Mouse (Mus musculus) lung, adult 2 months (tissue): ENCODE results near the gene F5.

Source experiments
- CTCF ChIP-seq: fragments of 200-500 bp; IDR thresholded peaks from 2 replicates; pipeline ENCODE4 v1.5.1; 2011; ENCODE audit warnings: mild to moderate bottlenecking, low read length, control low read depth; ENCODE audit not compliant: insufficient read depth
- POLR2A ChIP-seq: fragments of 200-500 bp; IDR thresholded peaks from 2 replicates; pipeline ENCODE4 v1.6.1; 2011; ENCODE audit warnings: low read depth, mild to moderate bottlenecking, control low read depth, low read length, borderline replicate concordance; ENCODE audit errors: extremely low read depth

DNA sequence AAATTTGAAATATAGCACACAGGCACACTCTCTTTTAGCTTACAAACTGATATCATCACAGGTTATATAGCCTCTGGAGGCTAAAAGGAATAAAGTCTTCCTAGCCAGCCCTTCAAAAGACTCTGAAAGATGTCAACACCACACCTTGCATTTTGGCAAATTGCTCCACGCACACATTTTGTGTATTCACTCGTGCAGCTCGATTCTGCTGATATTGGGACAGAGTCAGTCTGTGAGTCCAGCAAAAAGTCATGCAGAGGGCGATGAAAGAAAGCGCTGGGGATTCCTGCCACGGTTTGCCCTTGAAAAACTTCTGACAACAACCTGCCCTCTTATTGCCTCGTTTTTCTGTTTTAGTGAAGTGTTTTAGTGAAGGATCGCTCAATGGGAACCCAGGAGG, 95.8 kb downstream of the F5 start:
- TF ChIP-seq POLR2A (no peak), CTCF (no peak)
